Mouse (Mus musculus) monocyte, adult 2 months (primary cell): Measurements from ENCODE around the gene Grhl3.

Experiments used
- DNase-seq, 2 experiments: peaks; one replicate each; pipeline ENCODE4 v3.0.0; 2022; ENCODE audit warnings: low spot score in 2 of 2, low read depth in 1 of 2

Gene Grhl3

DNA sequence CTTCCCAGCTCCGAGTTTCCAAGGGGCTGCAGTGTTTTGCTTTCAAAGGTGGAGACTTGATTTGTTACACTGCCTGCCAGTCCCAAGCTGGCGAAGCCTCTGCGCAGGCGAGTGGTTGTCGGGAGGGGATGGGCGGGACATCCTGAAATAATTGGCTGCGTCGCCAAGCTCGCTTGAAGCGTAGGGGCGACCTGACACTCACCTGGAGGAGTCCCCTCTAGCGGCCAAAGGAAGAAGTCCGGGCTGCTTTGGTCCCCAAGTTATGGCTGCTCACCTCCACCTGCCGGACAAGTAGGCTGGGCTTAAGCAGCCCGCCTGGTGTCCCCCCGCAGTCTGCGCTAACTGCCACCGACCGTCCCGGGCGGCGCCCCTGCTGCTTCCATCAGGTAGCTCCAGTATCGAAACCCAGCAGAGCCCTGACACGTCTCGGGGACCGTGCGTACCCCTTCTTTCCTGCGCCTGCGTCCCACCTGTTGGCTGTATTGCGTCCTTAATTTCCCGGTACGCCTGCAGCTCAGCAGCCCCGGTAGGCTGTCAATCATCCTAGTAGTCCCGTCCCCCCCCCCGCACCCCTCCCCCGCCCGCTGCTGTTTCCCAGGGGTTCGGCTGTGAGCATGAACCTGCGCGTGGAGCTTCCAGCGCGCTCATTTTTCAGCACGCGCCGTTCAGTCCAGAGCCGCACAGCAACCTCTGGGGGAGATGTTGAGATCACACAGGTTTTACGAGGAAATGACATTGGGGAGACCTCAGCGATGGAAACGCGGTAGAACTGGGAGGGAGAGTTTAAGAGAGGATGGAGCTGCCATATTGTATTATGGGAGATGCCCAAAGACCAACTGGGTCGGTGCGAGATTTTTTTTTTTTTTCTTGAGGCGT is 78.7 kb downstream of the Grhl3 start, which contains the start of the genes Stpg1 and Nipal3:
TSS of gene Stpg1 (plus strand) at position 270 of the 876 bp plus-strand sequence.
TSS of gene Nipal3 (minus strand) at position 518 of the 876 bp plus-strand sequence.
- DNase-seq: peak in 1 of 2 experiments; percentile 51

DNA sequence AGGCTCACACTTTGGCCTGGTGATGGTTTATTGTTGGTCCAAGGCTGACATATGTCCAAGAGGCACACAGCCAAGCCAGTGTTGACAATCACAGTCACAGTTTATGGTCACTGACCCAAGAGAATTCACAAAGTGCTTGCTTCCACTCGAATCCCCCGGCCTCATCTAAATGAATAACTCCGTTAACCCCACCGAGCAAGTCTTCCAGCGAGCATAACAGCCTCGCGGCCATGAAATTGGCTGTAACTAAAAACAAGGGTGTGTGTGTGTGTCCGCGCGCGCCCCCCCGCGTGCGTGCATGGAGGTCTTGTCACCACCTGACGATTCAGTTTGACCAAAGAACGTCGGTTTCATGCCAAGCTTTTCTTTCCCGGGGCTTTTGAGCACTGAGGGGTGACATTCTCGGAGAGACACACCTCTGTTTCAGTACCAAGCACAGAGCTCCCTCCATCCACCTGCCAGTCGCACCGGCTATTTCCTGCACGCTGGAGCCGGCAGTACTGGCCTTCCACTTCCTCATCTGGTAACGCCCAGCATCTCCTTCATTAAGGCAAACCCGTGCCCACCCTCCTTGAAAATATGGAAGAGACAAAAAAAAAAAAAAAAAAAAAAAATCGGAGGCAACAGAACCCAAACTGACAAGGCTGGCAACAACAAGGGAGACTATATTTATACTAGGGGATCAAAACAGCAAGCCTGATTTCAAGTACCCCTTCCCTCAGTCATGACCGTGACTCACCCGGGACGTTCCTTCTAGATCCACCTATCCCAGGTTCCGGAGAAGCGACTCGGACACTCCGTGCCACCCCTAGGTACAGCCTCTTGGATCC is 79.5 kb downstream of the Grhl3 start:
- DNase-seq: no peak

DNA sequence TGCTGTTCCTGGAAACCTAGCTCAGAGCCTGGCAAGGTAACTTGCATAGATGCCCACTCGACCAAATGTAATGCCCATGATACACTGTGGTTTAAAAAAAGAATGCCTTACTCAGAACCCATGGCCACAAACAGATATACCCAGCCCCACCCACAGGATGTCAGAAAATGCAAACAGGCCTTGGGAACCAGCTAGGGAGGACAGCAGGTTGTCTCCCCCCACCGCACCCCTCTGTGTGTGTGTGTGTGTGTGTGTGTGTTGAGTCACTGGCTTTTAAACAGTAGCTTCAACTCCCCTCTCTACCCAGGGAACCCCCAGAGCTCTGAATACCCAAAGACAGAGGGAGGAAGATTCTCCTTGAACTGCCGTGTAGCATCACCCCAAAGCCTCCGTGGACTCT is 80.2 kb downstream of the Grhl3 start:
- DNase-seq: no peak
